Mouse (Mus musculus): Measurements from ENCODE around the gene Cage1. TPM values are rescaled to one million over a fixed set of nuclear protein-coding genes. Genes with fewer than 3 reads are reported as not detected.

The Cage1 gene
- polyA plus RNA-seq, 1 experiment from 2014 or later = 0.96 TPM

DNA sequence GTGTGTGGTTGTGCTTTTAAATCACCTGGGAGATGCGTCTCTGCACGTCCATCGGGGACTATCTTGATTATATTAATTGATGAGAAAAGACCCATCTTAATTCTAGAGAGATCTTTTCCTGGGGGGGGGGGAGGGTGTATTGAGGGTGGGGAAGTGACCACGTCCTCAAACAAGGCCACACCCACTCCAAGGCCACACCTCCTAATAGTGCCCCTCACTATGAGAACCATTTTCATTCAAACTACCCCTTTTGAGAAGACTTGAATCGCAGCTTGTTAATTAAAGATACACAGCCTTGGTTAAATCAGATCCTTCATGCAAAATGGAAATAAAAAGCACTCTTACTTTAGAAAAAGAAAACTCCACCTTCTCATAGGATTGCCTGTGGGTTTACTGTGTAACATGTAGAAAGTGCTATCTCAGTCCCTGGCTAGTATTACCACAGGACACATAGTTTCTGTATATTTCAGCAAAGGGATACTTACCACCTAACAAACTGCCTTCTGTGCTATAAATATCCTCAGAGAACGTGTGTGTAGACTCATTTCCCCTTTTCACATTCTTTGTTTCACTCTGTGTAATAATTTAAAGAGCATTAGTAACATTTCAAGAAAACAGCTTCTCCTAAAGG is 9.1 kb downstream of the Cage1 start:
- Histone ChIP-seq H3K4me3 (ENCODE audit: low read depth, low read length) (no peak overlapping the region), H3K9ac (ENCODE audit: low read length) (no peak overlapping the region), H3K4me2 (ENCODE audit: low read depth, severe bottlenecking) (no peak overlapping the region), H3K27ac (replicated peaks; ENCODE audit: low read depth, low read length) (no peak overlapping the region), H3K4me1 (ENCODE audit: control insufficient read depth, insufficient read depth, low read length) (no peaks in the 10 kb centered on the region), H3K9me3 (ENCODE audit: control insufficient read depth, low read length) (no peaks in the 10 kb centered on the region), H3K36me3 (ENCODE audit: control insufficient read depth, insufficient read depth, low read length) (no peaks in the 10 kb centered on the region), H3K27me3 (ENCODE audit: control insufficient read depth, insufficient read depth, low read length) (no peaks in the 10 kb centered on the region)
- ATAC-seq (ENCODE audit: insufficient number of reproducible peaks, low FRiP score, low TSS enrichment, low read depth) = no peak
- 63% methylated on average over 6 of the region's 6 CpGs for WGBS
- no peak for DNase-seq (ENCODE audit: low spot score)

DNA sequence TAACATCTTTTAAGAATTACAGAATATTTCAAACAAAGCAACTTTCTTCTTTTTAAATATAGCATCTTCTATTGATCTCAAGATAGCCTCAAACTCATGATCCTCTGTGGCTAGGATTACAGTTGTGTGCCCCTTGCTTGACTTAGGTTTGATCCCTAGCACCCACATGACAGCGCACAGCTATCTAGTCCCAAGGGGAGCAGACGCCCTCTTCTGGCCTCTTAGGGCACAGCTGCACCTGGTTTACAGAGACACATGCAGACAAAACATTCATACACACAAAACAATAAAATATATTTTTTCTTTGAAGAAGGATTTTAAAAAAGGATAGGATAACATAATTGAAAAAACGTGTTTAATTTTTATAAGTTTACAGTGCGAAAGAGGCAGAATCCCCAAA is 11.0 kb downstream of the Cage1 start:
- H3K4me3 ChIP-seq (ENCODE audit: low read depth, low read length) = no peak overlapping the region
- DNase-seq (ENCODE audit: low spot score) (no peak), ATAC-seq (ENCODE audit: insufficient number of reproducible peaks, low FRiP score, low TSS enrichment, low read depth) (no peak)
- H3K9ac ChIP-seq (ENCODE audit: low read length) = no peak overlapping the region
- H3K27ac ChIP-seq (replicated peaks; ENCODE audit: low read depth, low read length) = no peak overlapping the region
- H3K9me3 ChIP-seq (ENCODE audit: control insufficient read depth, low read length) = no peaks in the 10 kb centered on the region
- H3K36me3 ChIP-seq (ENCODE audit: control insufficient read depth, insufficient read depth, low read length) = no peaks in the 10 kb centered on the region
- 40% methylated on average over 4 of the region's 4 CpGs for WGBS
- no peak overlapping the region for H3K4me2 ChIP-seq (ENCODE audit: low read depth, severe bottlenecking)
- no peaks in the 10 kb centered on the region for H3K27me3 ChIP-seq (ENCODE audit: control insufficient read depth, insufficient read depth, low read length)
- H3K4me1 ChIP-seq (ENCODE audit: control insufficient read depth, insufficient read depth, low read length) = no peaks in the 10 kb centered on the region

DNA sequence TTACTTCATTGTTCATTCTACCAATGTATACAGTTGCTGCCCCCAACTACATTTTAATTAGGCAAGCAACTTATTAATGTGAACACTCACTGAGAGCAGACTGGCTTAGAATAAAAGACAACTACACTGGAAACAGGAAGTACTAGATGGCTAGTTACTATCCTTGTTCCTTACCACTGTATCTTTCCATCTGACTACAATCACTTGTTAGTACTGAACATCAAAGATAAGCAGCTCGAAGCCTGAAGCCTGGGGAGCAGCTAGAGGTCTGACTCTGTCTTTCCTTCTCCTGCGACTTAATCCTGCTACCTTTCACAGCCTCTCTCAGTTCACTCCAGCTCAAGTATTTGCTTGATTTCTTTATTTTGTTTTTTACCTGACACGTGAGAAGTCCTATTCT is 18.1 kb downstream of the Cage1 start:
- H3K27me3 ChIP-seq (ENCODE audit: control insufficient read depth, insufficient read depth, low read length) = no peaks in the 10 kb centered on the region
- no peak overlapping the region for H3K9ac ChIP-seq (ENCODE audit: low read length)
- no peaks in the 10 kb centered on the region for H3K36me3 ChIP-seq (ENCODE audit: control insufficient read depth, insufficient read depth, low read length)
- ATAC-seq (ENCODE audit: insufficient number of reproducible peaks, low FRiP score, low TSS enrichment, low read depth) = no peak
- 80% methylated on average over 3 of the region's 3 CpGs for WGBS
- no peak overlapping the region for H3K4me2 ChIP-seq (ENCODE audit: low read depth, severe bottlenecking)
- H3K4me3 ChIP-seq (ENCODE audit: low read depth, low read length) = no peak overlapping the region
- no peaks in the 10 kb centered on the region for H3K9me3 ChIP-seq (ENCODE audit: control insufficient read depth, low read length)
- DNase-seq (ENCODE audit: low spot score) = no peak
- no peaks in the 10 kb centered on the region for H3K4me1 ChIP-seq (ENCODE audit: control insufficient read depth, insufficient read depth, low read length)
- H3K27ac ChIP-seq (replicated peaks; ENCODE audit: low read depth, low read length) = no peak overlapping the region

- Histone ChIP-seq H3K27me3 (ENCODE audit: control insufficient read depth, insufficient read depth, low read length) (no peaks in the 10 kb centered on the region), H3K36me3 (ENCODE audit: control insufficient read depth, insufficient read depth, low read length) (no peaks in the 10 kb centered on the region), H3K4me1 (ENCODE audit: control insufficient read depth, insufficient read depth, low read length) (no peaks in the 10 kb centered on the region), H3K4me2 (ENCODE audit: low read depth, severe bottlenecking) (no peak overlapping the region), H3K4me3 (ENCODE audit: low read depth, low read length) (no peak overlapping the region), H3K9ac (ENCODE audit: low read length) (no peak overlapping the region), H3K9me3 (ENCODE audit: control insufficient read depth, low read length) (no peaks in the 10 kb centered on the region), H3K27ac (replicated peaks; ENCODE audit: low read depth, low read length) (no peak overlapping the region)
- 93% methylated on average over 4 of the region's 4 CpGs for WGBS
- ATAC-seq (ENCODE audit: insufficient number of reproducible peaks, low FRiP score, low TSS enrichment, low read depth) (no peak), DNase-seq (ENCODE audit: low spot score) (no peak)
Observed at GRCm38 (mm10) chr13:38015591-38015990, 21.3 kb downstream of the Cage1 start.

GRCm38 (mm10) chr13:38012436-38012835 is 24.4 kb downstream of the Cage1 start:
- WGBS = 91% methylated on average over 5 of the region's 5 CpGs

DNA sequence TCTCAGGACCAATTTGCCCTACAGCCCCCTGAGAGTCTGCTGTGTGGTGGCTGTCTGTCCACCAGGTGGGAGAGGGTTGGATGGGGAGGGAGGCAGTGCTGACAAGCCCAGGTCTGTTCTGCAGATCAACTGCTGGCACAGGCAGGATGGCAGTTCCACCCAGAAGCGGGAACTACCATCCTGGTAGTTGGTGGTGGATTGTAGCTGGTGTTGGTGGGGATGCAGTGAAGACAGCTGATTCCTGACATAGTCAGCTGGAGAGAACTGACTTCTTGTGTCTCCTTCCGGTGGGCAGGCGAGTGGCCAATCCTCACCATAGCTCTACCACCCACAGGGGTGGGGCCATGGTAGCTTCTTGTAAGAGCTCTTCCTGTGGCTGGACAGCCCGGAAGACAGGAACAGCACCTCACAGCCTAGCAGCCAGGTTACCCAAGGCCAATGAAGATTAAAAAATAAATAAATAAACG is 26.4 kb downstream of the Cage1 start:
- H3K4me3 ChIP-seq (ENCODE audit: low read depth, low read length) = no peak overlapping the region
- no peaks in the 10 kb centered on the region for H3K27me3 ChIP-seq (ENCODE audit: control insufficient read depth, insufficient read depth, low read length)
- DNase-seq (ENCODE audit: low spot score) = no peak
- H3K4me2 ChIP-seq (ENCODE audit: low read depth, severe bottlenecking) = no peak overlapping the region
- no peaks in the 10 kb centered on the region for H3K36me3 ChIP-seq (ENCODE audit: control insufficient read depth, insufficient read depth, low read length)
- 83% methylated on average over 5 of the region's 5 CpGs for WGBS
- no peaks in the 10 kb centered on the region for H3K9me3 ChIP-seq (ENCODE audit: control insufficient read depth, low read length)
- H3K9ac ChIP-seq (ENCODE audit: low read length) = no peak overlapping the region
- H3K27ac ChIP-seq (replicated peaks; ENCODE audit: low read depth, low read length) = no peak overlapping the region
- H3K4me1 ChIP-seq (ENCODE audit: control insufficient read depth, insufficient read depth, low read length) = no peaks in the 10 kb centered on the region
- no peak for ATAC-seq (ENCODE audit: insufficient number of reproducible peaks, low FRiP score, low TSS enrichment, low read depth)

More at GRCm38 (mm10) chr13:38012436-38012835, 24.4 kb downstream of the Cage1 start:
- ATAC-seq (ENCODE audit: insufficient number of reproducible peaks, low FRiP score, low TSS enrichment, low read depth) (no peak), DNase-seq (ENCODE audit: low spot score) (no peak)
- Histone ChIP-seq H3K9me3 (ENCODE audit: control insufficient read depth, low read length) (no peaks in the 10 kb centered on the region), H3K4me2 (ENCODE audit: low read depth, severe bottlenecking) (no peak overlapping the region), H3K36me3 (ENCODE audit: control insufficient read depth, insufficient read depth, low read length) (no peaks in the 10 kb centered on the region), H3K27ac (replicated peaks; ENCODE audit: low read depth, low read length) (no peak overlapping the region), H3K4me3 (ENCODE audit: low read depth, low read length) (no peak overlapping the region), H3K27me3 (ENCODE audit: control insufficient read depth, insufficient read depth, low read length) (no peaks in the 10 kb centered on the region), H3K4me1 (ENCODE audit: control insufficient read depth, insufficient read depth, low read length) (no peaks in the 10 kb centered on the region), H3K9ac (ENCODE audit: low read length) (no peak overlapping the region)

DNA sequence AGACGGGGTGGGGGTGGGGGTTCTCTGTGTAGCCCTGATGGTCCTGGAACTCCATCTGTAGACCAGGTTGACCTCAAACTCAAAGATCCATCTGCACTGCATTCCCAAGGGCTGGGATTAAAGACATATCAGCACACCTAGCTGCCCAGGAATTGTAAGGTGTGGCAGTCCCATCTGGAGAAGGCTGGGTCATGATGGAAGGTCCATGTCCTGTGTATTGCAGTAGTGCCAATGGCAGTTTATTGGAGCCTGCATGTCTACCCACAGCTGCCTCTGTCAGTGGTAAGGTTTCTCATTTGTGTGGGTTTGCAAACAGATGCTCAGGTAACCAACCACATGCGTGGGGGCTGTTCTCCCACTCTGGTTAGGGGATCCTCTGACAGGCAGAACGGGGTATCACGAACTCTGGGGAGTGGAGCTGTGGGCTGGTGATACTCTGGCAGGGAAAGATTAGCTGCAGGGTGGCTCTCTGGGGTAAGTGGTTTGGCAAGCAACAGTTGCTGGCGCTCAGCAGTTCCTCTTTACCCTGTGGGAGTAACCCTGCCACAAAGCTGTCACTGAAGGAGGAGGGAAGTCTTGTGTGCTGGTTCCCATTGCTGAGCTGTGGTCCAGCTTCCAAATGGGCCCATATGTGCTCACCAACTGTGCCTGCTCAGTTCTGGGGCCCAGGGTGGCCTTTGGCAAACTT is 27.0 kb downstream of the Cage1 start:
- Histone ChIP-seq H3K4me3 (ENCODE audit: low read depth, low read length) (no peak overlapping the region), H3K4me1 (ENCODE audit: control insufficient read depth, insufficient read depth, low read length) (no peaks in the 10 kb centered on the region), H3K9me3 (ENCODE audit: control insufficient read depth, low read length) (no peaks in the 10 kb centered on the region), H3K36me3 (ENCODE audit: control insufficient read depth, insufficient read depth, low read length) (no peaks in the 10 kb centered on the region), H3K27me3 (ENCODE audit: control insufficient read depth, insufficient read depth, low read length) (no peaks in the 10 kb centered on the region), H3K4me2 (ENCODE audit: low read depth, severe bottlenecking) (no peak overlapping the region), H3K27ac (replicated peaks; ENCODE audit: low read depth, low read length) (no peak overlapping the region), H3K9ac (ENCODE audit: low read length) (no peak overlapping the region)
- DNase-seq (ENCODE audit: low spot score) (no peak), ATAC-seq (ENCODE audit: insufficient number of reproducible peaks, low FRiP score, low TSS enrichment, low read depth) (no peak)
- WGBS = 83% methylated on average over 5 of the region's 5 CpGs

GRCm38 (mm10) chr13:38007972-38008371 is 28.9 kb downstream of the Cage1 start:
- H3K27me3 ChIP-seq (ENCODE audit: control insufficient read depth, insufficient read depth, low read length) = no peaks in the 10 kb centered on the region

More at GRCm38 (mm10) chr13:38007972-38008371, 28.9 kb downstream of the Cage1 start:
- Histone ChIP-seq H3K4me2 (ENCODE audit: low read depth, severe bottlenecking) (no peak overlapping the region), H3K36me3 (ENCODE audit: control insufficient read depth, insufficient read depth, low read length) (no peaks in the 10 kb centered on the region), H3K4me3 (ENCODE audit: low read depth, low read length) (no peak overlapping the region), H3K9ac (ENCODE audit: low read length) (no peak overlapping the region), H3K9me3 (ENCODE audit: control insufficient read depth, low read length) (no peaks in the 10 kb centered on the region), H3K27ac (replicated peaks; ENCODE audit: low read depth, low read length) (no peak overlapping the region), H3K4me1 (ENCODE audit: control insufficient read depth, insufficient read depth, low read length) (no peaks in the 10 kb centered on the region)
- ATAC-seq (ENCODE audit: insufficient number of reproducible peaks, low FRiP score, low TSS enrichment, low read depth) (no peak), DNase-seq (ENCODE audit: low spot score) (no peak)
- WGBS = 93% methylated on average over 2 of the region's 2 CpGs

Measured in limb, embryonic 11.5 days (tissue).